Mouse (Mus musculus) erythroid progenitor cell, adult 5-6 weeks (primary cell): ENCODE results near the gene Plxnb2. TPM values are rescaled to one million over a fixed set of nuclear protein-coding genes. Genes with fewer than 3 reads are reported as not detected.

ENCODE experiments used
- ATAC-seq: replicated peaks from 2 replicates; pipeline ENCODE4 v1.8.0; 2016; ENCODE audit warnings: moderate number of reproducible peaks, mild to moderate bottlenecking, moderate TSS enrichment, inconsistent platforms; ENCODE audit not compliant: poor library complexity, low FRiP score, severe bottlenecking
- total RNA-seq, 2 experiments: library from RNA; stranded (forward) in 1 of 2; stranded (reverse) in 1 of 2; fragments of 150-400 nt in 1 of 2; fragments of 186-747, 209-891 nt in 1 of 2; gene quantifications; 2 replicates each; pipeline versions ENCODE4 v1.2.3 to v1.2.4; 2015 to 2017; ENCODE audit warnings: low replicate concordance in 2 of 2

Plxnb2 gene
- total RNA-seq, 2 experiments from 2014 or later, result 1.9 to 9.2 TPM

DNA sequence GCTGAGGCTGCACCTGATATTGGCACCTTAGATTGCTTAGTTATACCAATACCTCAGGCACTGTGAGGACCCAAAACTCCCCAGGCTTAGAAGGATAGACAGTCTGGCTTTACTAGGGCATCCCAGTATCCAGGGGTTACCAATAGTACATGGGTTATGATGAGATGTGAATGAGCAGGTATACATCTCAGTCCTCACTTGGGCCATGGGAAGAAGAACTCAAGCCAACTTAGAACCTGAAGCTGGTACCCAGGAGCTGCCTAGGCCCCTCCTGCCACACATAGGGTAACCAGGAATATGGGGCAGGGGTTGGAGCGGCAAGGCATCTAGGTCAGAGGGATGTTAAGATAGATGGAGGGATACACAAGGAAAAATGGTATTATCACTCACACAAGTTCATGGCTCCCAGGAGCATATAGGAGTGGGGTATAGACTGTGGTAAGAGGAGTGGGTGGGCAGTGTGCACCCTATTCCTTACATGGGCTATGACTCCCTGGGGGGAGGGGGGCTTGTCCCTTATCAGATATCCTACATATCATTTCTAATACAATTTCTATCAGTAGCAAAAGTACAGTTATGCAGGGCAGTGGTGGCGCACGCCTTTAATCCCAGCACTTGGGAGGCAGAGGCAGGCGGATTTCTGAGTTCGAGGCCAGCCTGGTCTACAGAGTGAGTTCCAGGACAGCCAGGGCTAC is 44.0 kb downstream of the Plxnb2 start:
- no peak for ATAC-seq

DNA sequence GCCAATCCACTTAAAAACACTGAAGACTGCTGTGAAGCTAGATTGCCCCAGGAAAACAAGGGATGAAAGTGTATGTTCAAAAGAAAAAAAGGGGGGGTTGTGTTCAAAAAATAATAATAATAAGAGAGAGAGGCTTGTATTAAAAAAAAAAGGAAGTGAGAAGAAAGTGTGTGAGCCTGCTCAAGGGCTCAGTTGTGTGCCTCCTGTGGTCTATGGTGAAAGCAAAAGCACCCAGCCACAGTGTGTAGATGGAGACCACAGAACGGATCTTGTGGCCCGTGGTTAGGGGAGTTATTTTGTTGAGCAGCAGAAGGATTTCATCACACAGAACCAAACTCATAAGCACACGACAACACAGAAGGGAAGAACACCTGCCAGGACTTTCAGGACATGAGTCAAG is 49.3 kb downstream of the Plxnb2 start:
- ATAC-seq, result no peak

DNA sequence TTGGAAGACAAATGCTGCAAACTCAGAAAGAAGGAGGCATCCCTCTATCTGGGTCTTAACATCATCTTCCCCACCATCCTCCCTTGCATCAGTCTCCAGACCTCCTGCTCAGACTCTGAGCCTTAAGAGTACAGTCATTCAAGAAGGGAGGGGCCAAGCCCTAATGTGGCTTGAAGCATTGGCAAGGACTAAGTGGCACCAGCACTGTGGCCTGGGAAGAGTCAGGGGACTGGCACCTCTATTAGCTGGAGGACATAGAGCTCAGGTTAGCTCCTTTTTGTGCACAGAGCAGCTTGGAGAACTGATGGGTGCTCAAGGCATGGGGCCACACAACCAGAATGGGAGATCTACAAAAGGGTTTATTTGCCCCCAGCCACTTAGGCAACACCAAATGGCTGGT is 50.3 kb downstream of the Plxnb2 start:
- ATAC-seq, result no peak

DNA sequence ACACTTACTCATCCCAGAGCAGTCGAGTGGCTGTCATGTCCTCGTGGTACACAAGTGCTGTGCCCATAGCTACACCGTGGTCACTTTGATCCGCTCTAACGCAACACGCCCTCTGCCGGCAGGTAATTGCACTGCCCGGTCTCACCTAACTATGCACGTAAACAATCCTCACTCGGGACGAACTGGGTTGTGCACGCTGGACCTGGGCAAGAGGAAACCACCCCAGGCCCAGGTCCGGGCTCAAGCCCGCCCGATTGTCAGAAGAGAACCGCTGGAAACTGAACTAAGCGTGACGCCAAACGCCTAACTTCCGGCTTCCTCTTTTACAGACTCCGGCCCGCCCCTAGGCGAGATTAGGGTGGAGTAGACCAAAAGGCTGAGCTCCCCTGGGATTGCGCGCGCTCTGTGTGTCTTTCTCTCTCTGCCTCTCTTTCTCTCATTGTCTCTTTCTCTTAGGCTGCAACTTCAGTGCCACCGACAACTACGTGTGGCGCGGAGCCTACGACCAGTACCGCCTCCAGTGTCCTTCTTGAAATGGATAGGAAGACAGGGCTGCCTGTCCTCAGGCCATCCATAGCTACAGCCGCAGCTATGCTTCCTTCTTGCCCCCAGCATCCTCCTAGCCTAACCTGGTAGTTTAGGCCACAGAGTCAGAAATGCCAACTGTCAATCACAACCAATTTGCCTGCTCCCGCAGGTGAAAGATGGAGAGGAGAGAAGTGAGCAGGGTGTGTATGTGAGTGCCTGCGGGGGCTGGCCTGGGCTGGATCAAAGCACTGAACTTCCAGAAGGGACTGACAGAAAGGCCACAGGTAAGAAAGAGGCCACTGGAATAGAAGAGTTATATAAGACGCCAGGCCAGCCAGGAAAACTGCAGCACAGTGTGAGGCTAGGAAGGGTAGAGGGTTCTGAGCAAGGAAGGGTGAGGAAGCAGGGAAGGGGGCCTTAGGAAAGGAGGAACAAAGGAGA is 51.9 kb downstream of the Plxnb2 start, which contains the start of gene Hdac10:
Hdac10 (minus strand) TSS at position 319 of the 969 bp plus-strand sequence.
- ATAC-seq, result peak; percentile 91

DNA sequence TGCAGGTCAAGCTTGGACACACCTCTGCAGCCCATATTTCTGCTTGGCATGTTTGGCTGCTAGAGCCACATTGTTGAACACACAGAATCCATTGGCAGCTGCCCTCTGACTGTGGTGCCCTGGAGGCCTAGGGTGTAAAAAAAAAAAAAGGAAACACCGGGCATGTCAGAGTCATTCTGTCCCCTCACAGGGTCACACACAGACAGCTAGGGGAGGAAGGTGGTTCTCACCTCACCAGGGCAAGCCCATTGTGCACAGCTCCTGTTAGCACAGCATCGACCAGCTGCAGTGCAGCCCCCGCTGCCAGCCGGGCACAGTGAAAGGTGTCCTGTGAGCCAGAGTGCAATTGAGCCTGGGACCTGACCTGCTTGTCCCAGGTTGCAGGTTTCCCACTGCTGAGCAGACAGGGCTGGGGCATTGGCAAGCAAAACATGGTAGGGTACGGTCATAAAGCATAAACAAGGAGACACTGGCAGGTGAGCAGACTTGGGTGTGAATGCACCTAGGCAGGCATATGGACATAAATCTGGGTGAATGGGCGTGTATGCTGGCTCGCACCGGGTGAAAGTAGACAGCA is 53.1 kb downstream of the Plxnb2 start:
- no peak for ATAC-seq

DNA sequence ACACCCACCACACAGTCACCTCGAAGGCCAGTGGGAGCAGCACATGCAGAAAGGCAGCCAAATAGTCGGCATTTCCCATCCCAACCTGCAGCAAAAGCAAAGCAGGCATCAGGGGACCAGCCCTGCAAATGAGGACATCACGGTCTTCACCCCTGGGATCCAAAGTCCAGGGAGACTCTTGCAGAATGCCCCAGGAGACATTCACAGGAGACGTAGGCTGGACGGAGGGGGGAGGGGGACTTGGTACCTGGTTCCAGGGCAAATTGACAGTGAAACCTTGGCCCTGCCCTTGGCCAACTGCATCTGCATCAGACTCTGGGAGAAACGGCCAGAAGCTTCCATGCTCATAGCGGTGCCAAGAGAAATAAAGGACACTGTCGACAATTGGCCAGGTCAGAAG is 54.0 kb downstream of the Plxnb2 start:
- ATAC-seq, result no peak

DNA sequence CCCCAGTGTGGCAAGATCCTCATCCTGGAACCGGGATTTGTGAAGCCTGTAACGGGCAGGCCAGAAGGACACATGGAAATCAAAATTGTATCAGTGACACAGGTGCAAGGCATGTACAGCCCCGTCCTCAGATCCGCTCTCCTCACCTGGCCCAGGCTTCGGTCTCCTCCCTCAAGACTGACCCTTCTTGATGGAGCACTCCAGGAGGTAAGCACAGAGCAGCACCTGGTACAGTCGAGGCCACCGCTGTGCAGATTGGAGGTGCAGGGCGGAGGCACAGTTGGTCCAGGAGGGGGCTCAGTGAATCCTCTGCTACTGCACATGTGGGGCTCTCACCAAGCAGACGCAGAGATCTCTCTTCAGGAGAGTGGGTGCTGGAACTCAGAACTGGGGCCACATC is 55.2 kb downstream of the Plxnb2 start:
- no peak for ATAC-seq

DNA sequence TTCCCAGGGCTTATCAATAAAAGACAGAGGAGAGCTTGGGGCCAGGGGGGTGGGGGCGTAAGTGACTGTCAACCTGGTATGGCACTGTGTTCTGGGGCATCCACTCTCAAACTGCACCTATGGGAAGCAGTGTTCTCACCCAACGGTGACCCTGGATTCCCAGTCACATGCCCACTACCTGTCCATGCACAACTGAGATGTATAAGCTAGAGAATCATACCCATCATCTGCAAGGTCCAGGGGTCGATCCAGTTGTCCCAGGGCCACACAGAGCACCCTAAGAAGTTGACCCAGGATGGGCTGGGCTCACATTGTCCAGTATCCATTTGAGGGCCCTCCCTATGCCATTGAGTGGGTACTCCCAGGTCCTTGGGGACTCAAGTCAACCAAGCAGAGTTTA is 56.3 kb downstream of the Plxnb2 start:
- no peak for ATAC-seq

DNA sequence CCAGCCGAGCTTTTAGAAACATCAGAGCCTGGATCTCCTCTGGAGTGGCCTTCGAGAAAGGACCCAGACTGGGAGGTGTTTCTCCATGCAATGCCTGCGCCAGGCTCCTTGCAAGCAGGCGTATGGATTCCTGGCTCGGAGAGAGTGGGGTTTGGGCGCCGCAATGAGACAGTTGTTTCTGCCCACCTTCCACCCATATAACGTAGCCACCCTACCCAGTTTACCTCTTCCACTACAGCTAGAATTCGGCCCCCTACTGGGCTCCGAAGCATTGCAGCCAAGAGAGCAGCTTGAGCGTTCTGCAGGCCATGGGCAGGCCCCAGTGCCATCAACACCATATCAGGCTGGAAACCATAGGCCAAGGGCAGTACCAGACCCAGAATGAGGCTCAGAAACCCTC is 57.0 kb downstream of the Plxnb2 start:
- ATAC-seq, result no peak

DNA sequence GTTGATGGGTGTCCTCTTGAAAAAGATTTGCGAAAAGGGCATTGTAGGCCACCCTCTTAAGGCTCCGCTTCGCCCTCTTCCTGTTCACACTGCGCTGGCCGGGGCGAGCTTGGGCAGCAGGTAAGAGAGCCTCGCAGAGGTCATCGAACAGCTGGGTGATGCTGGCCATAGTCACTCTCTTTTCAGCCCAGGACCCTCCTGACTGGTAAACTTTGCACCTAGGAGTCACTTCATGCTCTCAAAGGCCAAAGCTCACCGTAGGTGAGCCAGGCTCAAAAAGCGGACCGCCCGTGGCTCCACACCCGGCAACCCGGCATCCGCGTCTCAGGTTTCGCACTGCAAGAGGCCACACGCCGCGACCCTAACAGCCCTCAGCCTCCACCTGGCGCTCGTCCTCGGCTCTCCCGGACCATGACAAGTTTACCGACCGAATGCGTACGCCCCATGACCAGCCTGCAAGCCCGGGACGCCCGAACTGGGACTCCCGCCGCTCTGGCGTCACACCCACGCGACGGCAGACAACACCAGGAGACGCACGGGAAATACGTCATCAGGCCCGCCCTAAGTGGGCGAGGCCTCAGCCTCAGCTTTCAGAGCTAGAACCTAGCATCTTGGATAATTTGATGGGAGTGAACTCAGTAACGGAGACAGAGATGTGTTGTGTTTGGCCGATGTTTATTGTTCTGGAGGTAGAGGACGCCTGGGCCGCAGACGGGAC is 57.8 kb downstream of the Plxnb2 start, which contains the start of gene Tubgcp6:
Tubgcp6 (minus strand) TSS at position 464 of the 718 bp plus-strand sequence.
- peak; percentile 88 for ATAC-seq

DNA sequence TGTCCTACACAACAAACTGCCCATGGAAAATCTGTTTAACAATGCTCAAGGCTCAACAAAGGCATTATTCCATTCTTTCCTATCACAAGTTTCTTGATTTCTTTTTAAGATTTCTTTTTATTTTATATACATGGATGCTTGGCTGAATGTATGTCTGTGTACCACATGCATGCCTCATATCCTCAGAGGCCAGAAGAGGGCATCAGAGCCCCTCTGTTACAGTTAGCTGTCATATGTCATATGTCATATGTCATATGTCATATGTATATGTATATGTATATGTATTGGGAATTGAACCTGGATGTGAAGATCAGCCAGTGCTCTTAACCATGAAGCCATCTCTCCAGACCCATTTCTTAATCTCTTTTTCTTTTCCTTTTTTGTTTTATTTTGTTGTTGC is 62.6 kb downstream of the Plxnb2 start:
- ATAC-seq, result no peak

DNA sequence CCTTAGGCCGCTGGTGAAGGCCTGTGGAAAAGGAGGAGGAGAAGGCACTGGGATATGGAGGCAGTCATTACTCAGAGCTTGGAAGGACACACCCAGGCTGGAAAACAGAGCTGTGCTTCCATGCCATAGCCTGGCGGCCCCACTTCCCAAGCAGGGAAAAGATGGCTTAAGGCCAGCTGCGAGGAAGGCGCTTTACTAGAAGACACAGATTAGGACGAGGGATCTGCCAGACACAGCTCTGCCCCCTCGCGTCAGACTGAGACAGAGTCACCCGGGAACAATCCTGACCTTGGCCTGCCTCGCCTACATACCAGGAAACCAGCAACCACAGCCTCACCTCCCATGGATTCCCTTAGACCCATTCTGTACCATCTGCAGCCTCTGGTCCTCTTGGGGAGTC is 70.4 kb downstream of the Plxnb2 start:
- ATAC-seq, result no peak

DNA sequence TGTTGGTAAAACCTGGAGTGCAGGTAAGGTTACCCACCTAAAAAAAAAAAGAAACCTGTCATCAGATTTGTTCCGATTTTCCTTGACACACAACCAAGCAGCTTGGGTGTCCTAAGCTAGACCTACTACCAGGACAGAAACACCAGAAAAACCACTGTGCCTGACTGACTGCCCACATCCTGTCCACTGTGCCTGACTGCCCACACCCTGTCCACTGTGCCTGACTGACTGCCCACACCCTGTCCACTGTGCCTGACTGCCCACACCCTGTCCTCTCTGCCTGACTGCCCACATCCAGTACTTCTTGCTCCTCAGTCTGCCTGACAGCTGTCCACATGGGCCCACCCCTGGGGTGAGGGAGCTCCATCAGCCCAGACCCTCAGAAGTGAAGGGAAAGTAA is 73.6 kb downstream of the Plxnb2 start:
- no peak for ATAC-seq

DNA sequence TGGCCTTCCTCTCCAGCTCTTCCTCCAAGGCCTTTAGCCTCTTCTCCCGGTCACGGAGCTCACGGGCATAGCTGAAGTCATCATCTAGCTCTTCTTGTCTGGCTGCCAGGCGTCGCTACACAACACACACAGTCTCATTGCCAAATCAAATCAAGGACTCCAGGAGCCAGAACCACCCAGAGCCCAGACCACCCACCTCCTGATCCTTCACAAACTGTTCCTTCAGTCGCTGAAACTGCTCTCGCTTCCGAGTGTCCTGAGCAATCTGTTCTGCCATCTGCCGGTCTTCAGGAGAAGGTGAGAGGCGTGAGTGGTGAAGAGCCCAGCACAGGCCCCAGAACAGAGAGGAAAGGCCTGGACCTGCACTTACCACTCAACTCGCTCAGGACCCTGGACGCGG is 74.5 kb downstream of the Plxnb2 start:
- no peak for ATAC-seq

Other genes starting within 250 kb of the Plxnb2 start
- not detected in 2 replicates for gene Ttll8, start 226.4 kb downstream of the Plxnb2 start, total RNA-seq (2015; ENCODE audit: low replicate concordance)
- not detected in 2 replicates for gene Ttll8, start 226.4 kb downstream of the Plxnb2 start, total RNA-seq (2017; ENCODE audit: low replicate concordance)
- not detected in 2 replicates for gene Mlc1, start 201.8 kb downstream of the Plxnb2 start, total RNA-seq (2015; ENCODE audit: low replicate concordance)
- gene Mlc1, start 201.8 kb downstream of the Plxnb2 start, total RNA-seq (2017; ENCODE audit: low replicate concordance), result not detected in 2 replicates
- not detected in 2 replicates for gene Mov10l1, start 197.9 kb downstream of the Plxnb2 start, total RNA-seq (2015; ENCODE audit: low replicate concordance)
- under 0.01 TPM in 1 of 2 replicates, not detected in the other for gene Mov10l1, start 197.9 kb downstream of the Plxnb2 start, total RNA-seq (2017; ENCODE audit: low replicate concordance)
- not detected in 2 replicates for gene Panx2, start 121.1 kb downstream of the Plxnb2 start, total RNA-seq (2015; ENCODE audit: low replicate concordance)
- gene Panx2, start 121.1 kb downstream of the Plxnb2 start, total RNA-seq (2017; ENCODE audit: low replicate concordance), result not detected in 2 replicates
- gene Trabd, start 105.7 kb downstream of the Plxnb2 start, total RNA-seq (2015; ENCODE audit: low replicate concordance), result 5.4 and 12.6 TPM in 2 replicates
- gene Trabd, start 105.7 kb downstream of the Plxnb2 start, total RNA-seq (2017; ENCODE audit: low replicate concordance), result 10.4 and 11.9 TPM in 2 replicates
- 6.1 and 9.6 TPM in 2 replicates for gene Selenoo, start 91.7 kb downstream of the Plxnb2 start, total RNA-seq (2015; ENCODE audit: low replicate concordance)
- gene Selenoo, start 91.7 kb downstream of the Plxnb2 start, total RNA-seq (2017; ENCODE audit: low replicate concordance), result 12.5 and 15.3 TPM in 2 replicates
- gene Tubgcp6, start 57.7 kb downstream of the Plxnb2 start, total RNA-seq (2015; ENCODE audit: low replicate concordance), result 26.4 and 41.4 TPM in 2 replicates
- 28.1 and 28.3 TPM in 2 replicates for gene Tubgcp6, start 57.7 kb downstream of the Plxnb2 start, total RNA-seq (2017; ENCODE audit: low replicate concordance)
- gene Hdac10, start 52.1 kb downstream of the Plxnb2 start, total RNA-seq (2015; ENCODE audit: low replicate concordance), result 4.3 TPM in 1 of 2 replicates, not detected in the other
- gene Hdac10, start 52.1 kb downstream of the Plxnb2 start, total RNA-seq (2017; ENCODE audit: low replicate concordance), result 1.3 TPM in 1 of 2 replicates, not detected in the other
- gene Mapk12, start 40.1 kb downstream of the Plxnb2 start, total RNA-seq (2015; ENCODE audit: low replicate concordance), result not detected in 2 replicates
- 0.51 TPM in 1 of 2 replicates, not detected in the other for gene Mapk12, start 40.1 kb downstream of the Plxnb2 start, total RNA-seq (2017; ENCODE audit: low replicate concordance)
- 0.72 and 2.1 TPM in 2 replicates for gene Mapk11, start 31.2 kb downstream of the Plxnb2 start, total RNA-seq (2015; ENCODE audit: low replicate concordance)
- 0.51 TPM in 1 of 2 replicates, not detected in the other for gene Mapk11, start 31.2 kb downstream of the Plxnb2 start, total RNA-seq (2017; ENCODE audit: low replicate concordance)
- gene Dennd6b, start 15.7 kb upstream of the Plxnb2 start, total RNA-seq (2015; ENCODE audit: low replicate concordance), result 1.7 TPM in 1 of 2 replicates, not detected in the other
- 0.76 and 1.5 TPM in 2 replicates for gene Dennd6b, start 15.7 kb upstream of the Plxnb2 start, total RNA-seq (2017; ENCODE audit: low replicate concordance)
- gene Ppp6r2, start 30.8 kb upstream of the Plxnb2 start, total RNA-seq (2015; ENCODE audit: low replicate concordance), result 59.1 and 61.6 TPM in 2 replicates
- 55.4 and 79.1 TPM in 2 replicates for gene Ppp6r2, start 30.8 kb upstream of the Plxnb2 start, total RNA-seq (2017; ENCODE audit: low replicate concordance)
- gene Sbf1, start 134.5 kb upstream of the Plxnb2 start, total RNA-seq (2015; ENCODE audit: low replicate concordance), result 66.0 and 92.2 TPM in 2 replicates
- 93.9 and 115 TPM in 2 replicates for gene Sbf1, start 134.5 kb upstream of the Plxnb2 start, total RNA-seq (2017; ENCODE audit: low replicate concordance)
- not detected in 2 replicates for gene Adm2, start 141.9 kb upstream of the Plxnb2 start, total RNA-seq (2015; ENCODE audit: low replicate concordance)
- not detected in 2 replicates for gene Adm2, start 141.9 kb upstream of the Plxnb2 start, total RNA-seq (2017; ENCODE audit: low replicate concordance)
- gene Miox, start 153.6 kb upstream of the Plxnb2 start, total RNA-seq (2015; ENCODE audit: low replicate concordance), result not detected in 2 replicates
- not detected in 2 replicates for gene Miox, start 153.6 kb upstream of the Plxnb2 start, total RNA-seq (2017; ENCODE audit: low replicate concordance)
- 71.4 and 96.8 TPM in 2 replicates for gene Lmf2, start 174.9 kb upstream of the Plxnb2 start, total RNA-seq (2015; ENCODE audit: low replicate concordance)
- gene Lmf2, start 174.9 kb upstream of the Plxnb2 start, total RNA-seq (2017; ENCODE audit: low replicate concordance), result 63.3 and 84.0 TPM in 2 replicates
- gene Ncaph2, start 174.9 kb upstream of the Plxnb2 start, total RNA-seq (2015; ENCODE audit: low replicate concordance), result 195 and 215 TPM in 2 replicates
- 221 and 330 TPM in 2 replicates for gene Ncaph2, start 174.9 kb upstream of the Plxnb2 start, total RNA-seq (2017; ENCODE audit: low replicate concordance)
- gene Sco2, start 193.1 kb upstream of the Plxnb2 start, total RNA-seq (2015; ENCODE audit: low replicate concordance), result 2.9 TPM in 1 of 2 replicates, not detected in the other
- gene Sco2, start 193.1 kb upstream of the Plxnb2 start, total RNA-seq (2017; ENCODE audit: low replicate concordance), result 0.23 and 5.1 TPM in 2 replicates
- gene Tymp, start 196.3 kb upstream of the Plxnb2 start, total RNA-seq (2015; ENCODE audit: low replicate concordance), result not detected in 2 replicates
- not detected in 2 replicates for gene Tymp, start 196.3 kb upstream of the Plxnb2 start, total RNA-seq (2017; ENCODE audit: low replicate concordance)
- gene Odf3b, start 198.5 kb upstream of the Plxnb2 start, total RNA-seq (2015; ENCODE audit: low replicate concordance), result not detected in 2 replicates
- gene Odf3b, start 198.5 kb upstream of the Plxnb2 start, total RNA-seq (2017; ENCODE audit: low replicate concordance), result not detected in 2 replicates
- gene Klhdc7b, start 204.1 kb upstream of the Plxnb2 start, total RNA-seq (2015; ENCODE audit: low replicate concordance), result not detected in 2 replicates
- not detected in 2 replicates for gene Klhdc7b, start 204.1 kb upstream of the Plxnb2 start, total RNA-seq (2017; ENCODE audit: low replicate concordance)
- gene Syce3, start 229.7 kb upstream of the Plxnb2 start, total RNA-seq (2015; ENCODE audit: low replicate concordance), result not detected in 2 replicates
- not detected in 2 replicates for gene Syce3, start 229.7 kb upstream of the Plxnb2 start, total RNA-seq (2017; ENCODE audit: low replicate concordance)
- 6.1 TPM in 1 of 2 replicates, not detected in the other for gene Cpt1b, start 245.1 kb upstream of the Plxnb2 start, total RNA-seq (2015; ENCODE audit: low replicate concordance)
- 3.1 TPM in 1 of 2 replicates, not detected in the other for gene Cpt1b, start 245.1 kb upstream of the Plxnb2 start, total RNA-seq (2017; ENCODE audit: low replicate concordance)
- 2.5 and 7.2 TPM in 2 replicates for gene C730034F03Rik, start 248.8 kb upstream of the Plxnb2 start, total RNA-seq (2015; ENCODE audit: low replicate concordance)
- 6.0 TPM in 1 of 2 replicates, not detected in the other for gene C730034F03Rik, start 248.8 kb upstream of the Plxnb2 start, total RNA-seq (2017; ENCODE audit: low replicate concordance)
- 3.4 TPM in 1 of 2 replicates, not detected in the other for gene Gm44502, start 248.9 kb upstream of the Plxnb2 start, total RNA-seq (2015; ENCODE audit: low replicate concordance)
- 0.51 TPM in 1 of 2 replicates, not detected in the other for gene Gm44502, start 248.9 kb upstream of the Plxnb2 start, total RNA-seq (2017; ENCODE audit: low replicate concordance)
- gene Chkb, start 249.1 kb upstream of the Plxnb2 start, total RNA-seq (2015; ENCODE audit: low replicate concordance), result 101 and 115 TPM in 2 replicates
- gene Chkb, start 249.1 kb upstream of the Plxnb2 start, total RNA-seq (2017; ENCODE audit: low replicate concordance), result 44.9 and 46.9 TPM in 2 replicates